Mouse (Mus musculus): ENCODE results near the gene Ntf3. TPM values are rescaled to one million over a fixed set of nuclear protein-coding genes. Genes with fewer than 3 reads are reported as not detected.

Gene Ntf3
- total and polyA plus RNA-seq, 2 experiments from 2014 or later, result 14.1 to 14.4 TPM

DNA sequence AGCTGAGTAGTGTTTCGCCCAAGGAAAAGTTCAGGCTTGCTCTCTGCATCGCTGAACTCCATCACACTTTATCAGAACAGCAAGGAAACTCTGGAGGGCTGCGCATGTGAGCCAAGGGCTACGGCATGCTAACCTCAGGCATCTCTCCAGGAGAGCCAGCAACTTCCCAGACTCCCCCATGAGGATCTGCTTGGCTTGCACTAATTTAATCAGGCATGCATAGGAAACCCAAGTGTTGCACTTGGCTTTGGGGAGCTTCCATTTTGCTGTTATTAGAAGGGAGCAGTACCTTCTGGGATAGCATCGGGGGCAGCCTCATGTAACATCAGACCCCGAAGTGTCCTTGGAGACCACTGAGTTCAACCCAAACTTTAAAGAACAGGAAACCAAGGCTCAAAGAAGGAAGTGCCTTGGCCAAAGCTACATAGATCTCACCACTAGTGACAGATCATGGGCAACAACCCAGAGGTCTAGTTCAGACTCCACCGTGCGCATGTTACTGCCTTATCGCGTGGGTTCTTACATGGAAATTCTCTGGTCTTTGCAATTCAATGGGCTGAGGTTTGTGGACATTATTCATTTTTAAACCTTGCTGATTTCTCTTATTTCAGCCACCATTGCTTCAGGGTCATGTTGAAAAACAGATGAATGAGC, 23.6 kb upstream of the Ntf3 start:
- Histone ChIP-seq H3K4me2 (ENCODE audit: low read depth) (no peak overlapping the region), H3K4me3 (ENCODE audit: low read depth, low read length) (no peak overlapping the region), H3K9ac (no peak overlapping the region), H3K36me3 (ENCODE audit: insufficient read depth) (no peaks in the 10 kb centered on the region), H3K27ac (ENCODE audit: low read depth, low read length) (no peak overlapping the region), H3K27me3 (ENCODE audit: insufficient read depth, low read length) (no peaks in the 10 kb centered on the region), H3K4me1 (ENCODE audit: insufficient read depth) (no peaks in the 10 kb centered on the region), H3K9me3 (ENCODE audit: low read length) (no peaks in the 10 kb centered on the region)
- 88% methylated on average over 10 of the region's 10 CpGs for WGBS
- DNase-seq (no peak), ATAC-seq (no peak)
- TF ChIP-seq CTCF (IDR thresholded peaks at IDR 0.05; ENCODE audit: low read depth), result no peak

DNA sequence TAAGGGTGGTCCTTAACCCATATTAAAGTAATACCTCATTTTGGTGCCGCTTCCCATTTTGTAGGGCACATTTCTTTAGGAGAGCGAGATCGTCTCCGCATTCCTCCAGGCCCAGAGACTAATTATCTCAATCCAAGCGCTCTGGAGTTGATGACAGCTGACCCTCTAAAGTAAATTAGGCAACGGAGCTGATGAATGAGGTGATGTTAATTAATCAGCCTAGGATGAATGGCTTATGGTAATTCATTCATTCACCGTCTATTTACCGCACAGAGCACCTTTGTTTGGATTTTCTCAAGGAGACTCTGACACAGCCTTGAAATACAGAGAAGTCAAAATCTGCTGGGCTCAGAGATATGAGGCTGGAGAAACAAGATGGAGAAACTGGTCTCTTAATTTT, 20.7 kb upstream of the Ntf3 start:
- H3K4me2 ChIP-seq (ENCODE audit: low read depth), result no peak overlapping the region
- DNase-seq (no peak), ATAC-seq (no peak)
- no peaks in the 10 kb centered on the region for H3K36me3 ChIP-seq (ENCODE audit: insufficient read depth)
- no peaks in the 10 kb centered on the region for H3K4me1 ChIP-seq (ENCODE audit: insufficient read depth)
- TF ChIP-seq CTCF (IDR thresholded peaks at IDR 0.05; ENCODE audit: low read depth), result no peak
- no peak overlapping the region for H3K4me3 ChIP-seq (ENCODE audit: low read depth, low read length)
- 18% methylated on average over 8 of the region's 8 CpGs for WGBS
- no peaks in the 10 kb centered on the region for H3K9me3 ChIP-seq (ENCODE audit: low read length)
- H3K27me3 ChIP-seq (ENCODE audit: insufficient read depth, low read length), result no peaks in the 10 kb centered on the region
- H3K27ac ChIP-seq (ENCODE audit: low read depth, low read length), result no peak overlapping the region
- H3K9ac ChIP-seq, result no peak overlapping the region

DNA sequence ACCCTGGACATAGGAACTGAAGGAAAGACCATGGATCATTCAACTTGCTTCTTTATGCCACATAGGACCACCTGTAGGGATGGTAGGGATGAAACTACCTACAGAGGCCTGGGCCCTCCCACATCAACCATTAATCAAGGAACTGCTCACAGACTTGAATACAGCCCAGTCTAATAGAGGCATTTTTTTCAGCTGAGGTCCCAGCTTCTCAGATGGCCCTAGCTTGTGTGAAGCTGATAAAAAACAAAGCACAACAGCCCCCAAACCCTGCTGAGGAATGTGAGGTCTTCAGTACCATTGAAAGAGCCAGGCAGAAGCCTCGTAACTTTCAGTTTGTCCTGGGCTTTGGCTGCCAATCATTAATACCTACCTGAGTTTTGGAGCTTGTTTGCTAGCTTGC, 19.4 kb upstream of the Ntf3 start:
- TF ChIP-seq CTCF (IDR thresholded peaks at IDR 0.05; ENCODE audit: low read depth), result no peak
- no peaks in the 10 kb centered on the region for H3K27me3 ChIP-seq (ENCODE audit: insufficient read depth, low read length)
- no peak overlapping the region for H3K4me3 ChIP-seq (ENCODE audit: low read depth, low read length)
- H3K4me2 ChIP-seq (ENCODE audit: low read depth), result no peak overlapping the region
- no peaks in the 10 kb centered on the region for H3K9me3 ChIP-seq (ENCODE audit: low read length)
- H3K36me3 ChIP-seq (ENCODE audit: insufficient read depth), result no peaks in the 10 kb centered on the region
- no peak overlapping the region for H3K27ac ChIP-seq (ENCODE audit: low read depth, low read length)
- no peak overlapping the region for H3K9ac ChIP-seq
- ATAC-seq (no peak), DNase-seq (no peak)
- H3K4me1 ChIP-seq (ENCODE audit: insufficient read depth), result no peaks in the 10 kb centered on the region
- 78% methylated on average over 1 of the region's 1 CpGs for WGBS

DNA sequence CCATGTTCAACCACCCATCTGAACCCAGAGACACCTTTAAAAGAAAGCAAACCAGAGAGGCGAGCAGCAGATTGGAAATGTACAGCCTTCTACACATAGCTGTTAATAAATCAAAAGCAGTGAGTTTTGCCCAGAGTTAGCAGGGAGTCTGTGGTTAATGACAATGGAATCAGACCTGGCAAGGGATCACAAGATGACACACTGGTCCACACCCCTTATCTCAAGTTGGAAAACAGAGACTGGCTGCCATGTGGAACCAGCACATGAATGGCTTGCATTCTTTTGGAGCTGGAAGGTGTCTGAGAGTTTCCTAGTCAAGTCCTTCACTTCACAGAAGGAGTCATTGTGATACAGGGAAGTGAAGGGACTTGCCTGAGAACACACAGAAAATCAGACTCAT, 5.4 kb upstream of the Ntf3 start:
- H3K9me3 ChIP-seq (ENCODE audit: low read length), result no peaks in the 10 kb centered on the region
- H3K4me1 ChIP-seq (ENCODE audit: insufficient read depth), result no peaks in the 10 kb centered on the region
- H3K27ac ChIP-seq (ENCODE audit: low read depth, low read length), result no peak overlapping the region
- no peak overlapping the region for H3K4me3 ChIP-seq (ENCODE audit: low read depth, low read length)
- TF ChIP-seq CTCF (IDR thresholded peaks at IDR 0.05; ENCODE audit: low read depth), result no peak
- H3K4me2 ChIP-seq (ENCODE audit: low read depth), result no peak overlapping the region
- ATAC-seq, result no peak
- no peaks in the 10 kb centered on the region for H3K27me3 ChIP-seq (ENCODE audit: insufficient read depth, low read length)
- no peak for DNase-seq
- H3K36me3 ChIP-seq (ENCODE audit: insufficient read depth), result no peaks in the 10 kb centered on the region
- no peak overlapping the region for H3K9ac ChIP-seq
- WGBS, result 72% methylated on average over 1 of the region's 1 CpGs

DNA sequence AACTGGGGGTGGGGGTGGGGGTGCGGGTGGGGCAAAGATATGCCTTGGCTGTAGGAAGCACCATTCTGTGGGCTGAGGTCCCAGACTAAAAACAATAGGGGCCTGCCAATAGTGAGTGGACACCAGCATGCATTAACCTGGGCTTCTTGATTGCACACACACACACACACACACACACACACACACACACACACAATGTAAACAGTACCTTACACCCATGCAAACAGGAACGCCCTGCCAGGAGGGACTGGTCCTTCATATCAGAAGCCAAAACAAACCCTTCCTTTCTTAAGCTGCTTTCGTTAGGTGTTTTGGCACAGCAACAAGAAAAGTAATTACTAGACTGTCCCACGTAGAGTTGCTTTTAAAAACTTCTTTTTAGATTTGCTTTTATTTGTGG, 4.1 kb upstream of the Ntf3 start:
- 72% methylated on average over 4 of the region's 4 CpGs for WGBS
- Histone ChIP-seq H3K27me3 (ENCODE audit: insufficient read depth, low read length) (peaks cover 12% of the 10 kb centered on the region), H3K9me3 (ENCODE audit: low read length) (no peaks in the 10 kb centered on the region), H3K4me1 (ENCODE audit: insufficient read depth) (no peaks in the 10 kb centered on the region), H3K4me3 (ENCODE audit: low read depth, low read length) (no peak overlapping the region), H3K9ac (no peak overlapping the region), H3K27ac (ENCODE audit: low read depth, low read length) (no peak overlapping the region), H3K36me3 (ENCODE audit: insufficient read depth) (no peaks in the 10 kb centered on the region), H3K4me2 (ENCODE audit: low read depth) (no peak overlapping the region)
- ATAC-seq, result no peak
- no peak for DNase-seq
- no peak for TF ChIP-seq CTCF (IDR thresholded peaks at IDR 0.05; ENCODE audit: low read depth)

DNA sequence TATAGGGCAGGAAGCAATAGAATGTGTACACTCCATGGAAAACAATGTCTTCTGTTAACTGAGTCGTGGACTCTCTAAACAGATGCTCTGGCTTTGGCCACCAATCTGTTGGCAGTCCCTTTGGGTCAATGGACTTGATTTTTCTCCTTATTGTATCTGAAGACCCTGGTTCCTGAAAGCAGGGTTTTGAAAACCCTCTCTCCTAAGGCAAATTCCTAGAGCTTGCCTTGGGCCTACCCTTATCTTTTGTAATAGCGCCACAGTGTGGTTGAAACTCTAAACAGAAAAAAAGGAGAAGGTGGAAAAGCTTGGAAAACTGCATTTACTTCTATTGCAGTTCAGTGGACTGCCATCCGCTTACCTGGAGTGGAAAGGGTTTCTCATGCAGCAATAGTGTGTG, 1.0 kb upstream of the Ntf3 start:
- Histone ChIP-seq H3K27ac (ENCODE audit: low read depth, low read length) (no peak overlapping the region), H3K27me3 (ENCODE audit: insufficient read depth, low read length) (peaks cover 42% of the 10 kb centered on the region), H3K4me3 (ENCODE audit: low read depth, low read length) (no peak overlapping the region), H3K9me3 (ENCODE audit: low read length) (no peaks in the 10 kb centered on the region), H3K4me1 (ENCODE audit: insufficient read depth) (peaks cover 11% of the 10 kb centered on the region), H3K9ac (no peak overlapping the region), H3K36me3 (ENCODE audit: insufficient read depth) (no peaks in the 10 kb centered on the region), H3K4me2 (ENCODE audit: low read depth) (no peak overlapping the region)
- peak; percentile 82 for DNase-seq
- 16% methylated on average over 3 of the region's 3 CpGs for WGBS
- 0 out of 2 replicates have a peak, but pooled peaks have one; percentile 19 for ATAC-seq
- peak; percentile 79 for TF ChIP-seq CTCF (IDR thresholded peaks at IDR 0.05; ENCODE audit: low read depth)

DNA sequence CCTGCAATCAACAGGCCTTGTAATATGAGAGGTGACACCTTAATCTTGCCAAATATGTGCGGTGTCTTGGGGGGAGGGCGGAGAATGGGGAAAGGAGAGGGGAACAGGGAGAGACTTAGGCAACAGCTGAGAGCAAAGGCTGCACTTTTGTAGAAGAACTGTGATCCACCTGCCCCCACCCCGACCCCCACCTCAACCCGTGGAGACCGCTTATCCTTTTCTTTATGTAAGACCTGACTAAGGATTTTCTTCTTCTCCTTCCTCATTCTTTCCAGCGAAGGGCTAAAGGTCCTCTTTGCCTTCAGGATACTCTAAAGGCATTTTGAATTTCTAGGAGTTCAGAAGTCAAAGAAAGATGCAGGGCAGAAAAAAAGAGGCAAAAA, 489 bp upstream of the Ntf3 start:
- Histone ChIP-seq H3K4me3 (ENCODE audit: low read depth, low read length) (no peak overlapping the region), H3K36me3 (ENCODE audit: insufficient read depth) (no peaks in the 10 kb centered on the region), H3K27ac (ENCODE audit: low read depth, low read length) (no peak overlapping the region), H3K9me3 (ENCODE audit: low read length) (no peaks in the 10 kb centered on the region), H3K9ac (no peak overlapping the region), H3K27me3 (ENCODE audit: insufficient read depth, low read length) (peaks cover 46% of the 10 kb centered on the region), H3K4me1 (ENCODE audit: insufficient read depth) (peaks cover 13% of the 10 kb centered on the region), H3K4me2 (ENCODE audit: low read depth) (peak overlapping the region; percentile 37)
- no peak for ATAC-seq
- 6% methylated on average over 6 of the region's 6 CpGs for WGBS
- no peak for TF ChIP-seq CTCF (IDR thresholded peaks at IDR 0.05; ENCODE audit: low read depth)
- no peak for DNase-seq

All from forebrain, postnatal 0 days (tissue).